Mouse (Mus musculus) adrenal gland (tissue): Measurements from ENCODE around the gene Agpat2.

Experiments
- intact Hi-C: fragments of 180-260 bp; cut with DNase I; formaldehyde crosslinking; loops from one replicate; pipeline ENCODE4 v1.15.1; 2025

Agpat2 gene

DNA sequence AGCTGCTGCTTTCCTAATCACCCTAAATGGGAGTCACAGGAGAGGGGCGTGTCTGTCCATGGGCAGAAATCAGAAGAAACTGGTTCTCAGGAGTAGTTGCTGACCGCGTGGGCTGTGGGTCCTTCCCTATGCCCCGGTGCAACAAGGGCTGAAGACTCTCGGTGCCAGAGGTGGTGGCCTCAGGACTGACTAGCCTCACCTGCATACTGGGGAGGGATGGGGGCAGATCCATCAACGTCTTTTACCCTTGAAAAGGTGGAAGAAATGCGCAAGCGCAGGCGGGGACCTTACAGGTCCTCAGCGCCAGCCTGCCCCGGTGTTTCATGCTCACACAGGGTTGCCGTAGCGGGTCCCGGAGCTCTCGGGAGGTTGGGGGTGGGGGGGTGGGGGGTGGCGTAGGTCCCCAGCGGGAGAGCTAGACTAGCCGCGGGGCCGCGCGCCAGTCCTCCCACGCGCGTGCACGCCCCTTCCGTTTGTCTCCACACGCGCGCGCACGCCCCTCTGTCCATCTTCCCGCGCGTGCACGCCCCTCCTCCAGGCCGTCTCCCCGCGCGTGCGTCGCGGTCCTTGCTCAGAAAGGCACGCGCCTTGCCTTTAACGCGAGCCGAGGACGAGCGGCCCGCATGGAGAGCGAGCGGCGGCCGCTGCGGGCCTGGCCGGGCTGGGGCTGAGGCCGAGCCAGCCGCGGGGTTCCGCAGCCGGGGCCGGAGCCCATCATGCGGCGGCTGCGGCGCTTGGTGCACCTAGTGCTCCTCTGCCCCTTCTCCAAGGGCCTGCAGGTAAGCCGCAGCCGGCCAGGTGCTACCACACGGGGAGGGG is 23.9 kb upstream of the Agpat2 start, which contains the start of gene Fam69b:
Gene Fam69b, plus strand, starts transcription at position 537 of the 819 bp plus-strand sequence.
- intact Hi-C loops, result no loop called here

- intact Hi-C loops, result no loop called here
These were observed 21.9 kb upstream of the Agpat2 start for GRCm38 (mm10) chr2:26626081-26626480.

DNA sequence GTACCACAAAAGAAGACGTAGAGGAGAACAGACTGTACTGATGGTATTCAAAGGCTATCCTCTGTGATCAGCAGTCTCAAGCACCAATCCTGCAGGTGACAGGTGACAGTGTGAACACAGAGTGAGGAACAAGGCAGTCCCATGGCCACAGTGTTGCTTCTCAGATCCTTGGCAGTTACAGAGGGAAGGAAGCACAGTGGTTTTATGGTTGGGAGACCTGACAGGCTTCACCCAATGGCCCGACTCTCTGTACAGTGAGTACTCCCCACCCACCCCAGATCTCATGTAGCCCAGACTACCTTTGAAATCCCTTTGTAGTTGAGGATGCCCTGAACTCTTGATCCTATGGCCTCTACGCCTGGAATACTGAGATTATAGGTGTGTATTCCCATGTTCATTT is 21.2 kb upstream of the Agpat2 start:
- intact Hi-C loops, result no loop called here

DNA sequence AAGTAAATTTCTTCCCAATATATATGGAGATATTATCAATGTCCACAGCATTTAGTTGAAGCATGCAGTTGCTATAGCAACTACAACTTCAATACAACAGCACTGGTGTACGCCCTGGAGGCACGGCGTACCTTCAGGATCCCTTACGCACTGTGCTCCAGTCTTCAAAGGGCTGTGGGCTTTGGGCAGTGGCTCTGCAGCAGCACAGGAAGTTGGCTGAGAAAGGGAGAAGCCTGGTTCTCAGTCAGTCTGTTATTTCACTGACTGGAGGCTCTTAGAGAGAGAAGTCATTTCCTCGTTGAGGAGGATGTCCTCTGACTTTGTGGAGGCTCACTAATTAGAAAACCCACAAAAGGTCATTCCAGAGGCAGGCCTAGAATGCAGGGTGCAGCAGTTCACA is 18.8 kb upstream of the Agpat2 start:
- intact Hi-C loops, result no loop called here

DNA sequence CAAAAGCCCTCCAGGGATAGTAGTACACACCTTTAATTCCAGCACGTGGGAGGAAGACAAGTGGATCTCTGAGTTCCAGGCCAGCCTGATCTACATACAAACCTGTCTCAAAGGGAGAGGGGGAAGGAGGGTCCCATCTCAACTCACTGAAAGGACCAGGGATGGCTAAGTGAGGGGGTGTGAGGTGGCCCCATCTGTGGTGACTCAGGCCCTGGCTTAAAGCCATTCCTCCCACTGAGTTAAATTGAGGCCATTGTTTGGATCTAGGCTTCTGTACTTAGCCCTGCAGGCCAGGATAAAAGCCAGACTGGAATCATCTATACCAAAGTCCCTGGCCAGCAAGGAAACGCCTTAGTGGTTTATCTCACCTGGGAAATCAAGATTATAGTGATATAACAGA is 17.0 kb upstream of the Agpat2 start:
- intact Hi-C loops, result no loop called here

GRCm38 (mm10) chr2:26617928-26618327 is 13.7 kb upstream of the Agpat2 start:
- intact Hi-C loops, result no loop called here

GRCm38 (mm10) chr2:26617331-26617730 is 13.1 kb upstream of the Agpat2 start:
- intact Hi-C loops, result no loop called here

DNA sequence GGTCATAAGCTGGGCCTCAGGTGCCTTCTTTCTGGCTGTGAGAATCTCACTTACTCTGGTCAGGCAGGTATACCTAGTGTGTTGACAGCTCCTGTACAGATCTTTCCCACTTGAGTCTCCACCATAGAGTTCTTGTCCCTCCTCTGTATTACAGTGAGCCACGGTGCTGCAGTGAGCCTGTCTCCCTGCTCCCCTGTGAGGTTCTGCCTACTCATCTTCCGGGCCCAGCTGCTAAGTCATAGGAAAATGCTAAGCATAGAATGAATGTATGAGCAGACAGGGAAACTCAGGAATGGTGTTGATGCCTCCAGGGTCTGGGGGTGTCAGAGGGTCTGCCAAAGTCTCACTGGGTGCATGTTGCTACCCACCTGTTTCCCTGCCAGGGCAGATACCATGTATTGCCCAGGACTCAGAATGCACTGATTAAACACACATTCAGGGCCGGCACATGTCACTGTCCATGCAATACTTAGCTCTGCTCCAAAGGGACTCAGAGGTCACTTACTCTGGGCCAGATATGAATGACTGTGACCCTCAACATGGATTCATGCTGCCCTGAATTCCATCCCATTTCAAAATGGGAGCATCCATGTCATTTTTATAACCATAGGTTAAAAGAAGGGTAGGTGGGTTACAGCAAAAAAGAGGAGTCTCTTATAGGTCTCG is 11.4 kb upstream of the Agpat2 start:
- intact Hi-C loops, result no loop called here

DNA sequence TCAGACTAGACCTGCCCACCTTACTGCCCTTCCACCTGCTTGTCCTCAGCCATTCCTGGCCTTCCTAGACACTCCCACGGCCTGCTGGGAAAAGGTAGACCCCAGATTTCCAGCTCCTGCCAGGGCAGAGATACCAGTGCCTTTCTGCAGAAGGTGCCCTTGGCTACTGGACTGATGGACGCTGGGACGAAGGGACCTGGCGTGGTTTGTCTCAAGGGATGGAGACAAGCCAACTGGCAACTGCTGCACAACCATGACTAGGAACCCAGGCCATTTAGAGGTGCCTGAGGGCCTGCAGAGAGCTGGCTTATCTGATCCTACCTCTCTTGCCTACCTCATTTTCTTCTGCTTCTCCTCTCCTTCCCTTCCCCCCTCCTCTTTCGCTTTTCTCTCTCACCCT is 10.7 kb upstream of the Agpat2 start:
- intact Hi-C loops, result no loop called here

- intact Hi-C loops, result no loop called here
These were observed 7.7 kb upstream of the Agpat2 start for GRCm38 (mm10) chr2:26611896-26612295.

GRCm38 (mm10) chr2:26611054-26611453 is 6.8 kb upstream of the Agpat2 start:
- intact Hi-C loops, result no loop called here

GRCm38 (mm10) chr2:26610526-26610925 is 6.3 kb upstream of the Agpat2 start:
- intact Hi-C loops, result no loop called here

GRCm38 (mm10) chr2:26609261-26609661 is 5.0 kb upstream of the Agpat2 start:
- intact Hi-C loops, result no loop called here

- intact Hi-C loops, result no loop called here
These were observed 4.6 kb upstream of the Agpat2 start for GRCm38 (mm10) chr2:26608781-26609180.

DNA sequence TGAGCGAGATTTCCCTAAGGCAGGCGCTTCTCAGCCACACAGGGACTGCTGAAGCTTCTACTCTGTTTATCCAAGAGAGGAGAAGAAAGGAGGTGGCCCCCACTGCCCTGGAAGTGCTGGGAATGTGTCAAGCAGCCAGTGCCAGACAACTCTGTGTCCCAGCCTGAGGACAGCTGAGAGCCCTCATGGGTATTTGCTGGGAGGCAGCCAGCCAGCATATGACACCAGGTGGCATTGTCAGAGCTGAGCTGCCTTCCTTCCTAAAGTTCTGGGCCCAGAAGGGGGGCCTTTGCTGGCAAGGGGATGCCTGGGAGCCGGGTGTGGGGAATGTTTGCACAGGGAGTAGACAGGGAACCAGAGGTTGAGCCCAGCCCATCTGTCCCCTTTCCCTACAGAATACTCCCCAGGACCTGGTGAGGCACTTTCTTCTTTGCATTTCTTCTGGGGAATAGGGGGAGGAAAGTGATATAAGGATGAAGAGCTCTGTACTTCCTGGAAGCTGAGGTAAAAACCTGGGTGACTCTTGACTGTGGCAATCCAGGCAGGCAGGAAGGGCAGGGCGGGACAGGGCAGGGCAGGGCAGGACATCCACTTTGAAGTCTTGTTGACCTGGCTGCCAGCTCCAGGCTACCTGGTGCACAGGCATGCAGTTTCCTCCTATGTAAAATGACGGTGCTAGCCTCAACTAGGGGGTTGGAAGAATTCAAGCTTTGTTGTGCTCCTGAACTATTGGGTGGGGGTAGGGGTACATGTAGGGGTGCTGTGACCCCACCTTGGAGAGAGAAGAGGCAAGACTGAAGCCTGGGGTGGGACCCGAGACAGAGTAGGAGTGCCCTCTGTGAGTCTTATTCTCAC is 3.1 kb upstream of the Agpat2 start:
- intact Hi-C loops, result no loop called here

DNA sequence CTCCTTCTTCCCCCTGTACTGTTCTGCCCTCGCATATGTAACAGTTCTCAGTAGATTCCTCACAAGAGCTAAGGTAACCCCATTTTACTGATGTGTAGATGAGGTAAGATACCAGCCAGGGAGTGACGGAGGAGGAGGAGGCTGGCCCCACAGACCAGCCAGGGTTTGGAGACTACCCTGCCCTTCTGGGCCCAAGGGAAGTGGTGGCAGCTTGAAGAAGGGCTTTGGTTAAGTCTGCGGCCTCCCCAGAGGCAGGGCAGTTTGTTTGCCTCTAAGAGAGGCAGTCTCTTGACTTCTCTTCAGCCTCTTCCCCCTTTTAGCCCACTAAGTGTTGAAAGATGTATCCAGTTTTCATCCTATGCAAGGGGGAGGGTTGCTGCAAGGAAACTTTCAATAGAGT is 2.4 kb upstream of the Agpat2 start:
- intact Hi-C loops, result no loop called here

DNA sequence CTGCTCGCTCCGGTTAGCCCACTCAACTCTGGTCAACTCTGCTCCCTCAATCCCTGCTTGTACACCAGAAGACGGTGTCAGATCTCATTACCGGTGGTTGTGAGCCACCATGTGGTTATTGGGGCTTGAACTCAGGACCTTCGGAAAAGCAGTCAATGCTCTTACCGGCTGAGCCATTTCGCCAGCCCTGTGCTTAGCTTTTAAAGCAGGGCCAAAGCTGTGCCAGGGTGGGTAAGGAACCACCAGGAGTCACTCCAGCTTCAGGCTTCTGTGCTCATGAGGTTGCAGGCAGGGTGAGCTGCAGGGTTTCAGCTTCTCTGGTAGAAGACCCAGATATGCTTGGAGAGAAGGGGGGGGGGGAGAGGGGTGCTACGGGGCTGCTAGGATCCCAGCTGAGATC is 1.1 kb upstream of the Agpat2 start:
- intact Hi-C loops, result loop anchor here (2.0 kb wide), 1 partner anchor 35 kb away; no protein-coding TSS in a partner anchor

DNA sequence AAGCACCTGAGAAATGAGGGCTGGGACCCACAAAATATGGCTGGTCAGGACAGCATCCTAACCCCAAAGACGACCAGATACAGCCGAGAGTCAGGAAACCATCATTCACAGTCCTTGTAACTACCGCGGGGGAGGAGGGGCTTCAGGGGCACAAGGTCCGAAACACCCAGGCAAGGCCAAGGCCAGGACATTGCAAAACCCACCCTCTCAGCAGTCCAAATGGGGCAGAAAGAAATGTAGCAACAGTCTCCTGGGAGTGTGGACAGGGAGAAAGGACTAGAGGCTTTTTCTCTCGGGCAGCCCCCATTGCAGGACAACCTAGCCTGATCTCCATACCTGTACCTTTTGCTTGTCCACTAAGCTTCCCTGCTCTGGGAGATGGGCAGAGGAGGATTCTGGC is 1.1 kb downstream of the Agpat2 start:
- intact Hi-C loops, result no loop called here

DNA sequence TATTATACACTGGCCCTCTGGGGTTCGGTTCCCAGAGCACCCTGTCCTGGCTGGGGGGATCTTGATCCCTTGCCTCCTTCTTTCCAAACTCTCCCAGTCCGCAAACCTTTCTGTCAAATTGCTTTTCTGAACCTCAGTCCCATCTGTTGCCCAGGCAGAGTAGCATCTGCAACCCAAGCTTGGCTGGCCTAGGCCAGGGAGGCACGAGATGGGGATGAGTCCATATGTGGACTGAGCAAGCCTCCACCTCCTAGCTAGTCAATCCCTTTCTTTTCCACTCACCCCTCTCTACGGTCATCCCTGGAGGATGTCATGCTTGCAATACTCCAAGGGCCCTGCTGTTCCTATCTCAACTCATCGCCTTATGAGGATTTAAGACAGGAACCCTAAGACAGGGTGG is 1.6 kb downstream of the Agpat2 start:
- intact Hi-C loops, result no loop called here

DNA sequence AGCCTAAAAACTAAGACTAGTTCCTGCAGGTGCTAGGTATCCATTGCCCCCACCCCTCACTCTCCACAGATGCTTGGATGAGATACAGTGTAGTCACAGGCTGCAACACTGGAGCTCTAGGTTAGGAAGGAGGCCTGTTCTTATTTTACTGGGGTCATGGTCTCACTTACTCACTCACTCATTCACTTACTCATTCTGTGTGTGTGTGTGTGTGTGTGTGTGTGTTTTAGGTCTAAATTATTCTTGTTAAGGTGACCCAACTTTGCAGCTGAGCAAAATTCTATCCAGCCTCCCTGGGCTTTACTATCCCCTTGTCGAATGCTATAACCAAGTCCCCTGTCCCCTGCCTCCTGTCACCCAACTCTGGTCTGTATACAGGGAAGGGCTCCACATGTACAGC is 2.6 kb downstream of the Agpat2 start:
- intact Hi-C loops, result no loop called here

DNA sequence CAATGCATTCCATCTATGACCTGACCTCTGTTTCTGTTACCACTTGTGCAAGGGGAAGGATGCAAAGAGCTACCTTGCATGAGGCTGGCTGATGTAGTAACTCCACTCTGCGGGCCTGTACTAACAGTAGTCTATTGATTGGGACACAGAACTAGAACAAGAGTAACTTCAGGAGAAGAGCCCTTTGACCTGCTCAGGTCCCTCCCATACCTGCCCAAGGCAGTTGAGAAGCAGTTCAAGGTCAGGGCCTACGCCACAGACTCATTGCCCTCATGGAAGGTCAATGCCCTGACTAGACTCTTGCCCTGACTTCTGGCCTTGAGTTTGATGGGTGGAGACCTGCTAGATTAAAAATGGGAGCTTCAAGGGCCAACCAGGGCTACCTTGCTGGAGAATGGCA is 3.6 kb downstream of the Agpat2 start:
- intact Hi-C loops, result no loop called here

GRCm38 (mm10) chr2:26599965-26600364 is 4.3 kb downstream of the Agpat2 start:
- intact Hi-C loops, result no loop called here
